Mouse (Mus musculus) spleen, embryonic (tissue): Measurements from ENCODE around the gene Prc1.

Source experiments
- CTCF ChIA-PET: fragments of 350-600 bp; sonication (Branson Sonifier 250); formaldehyde crosslinking; loops from one replicate; lab custom pipeline; 2022; lab: Charles Lee

Prc1 gene

DNA sequence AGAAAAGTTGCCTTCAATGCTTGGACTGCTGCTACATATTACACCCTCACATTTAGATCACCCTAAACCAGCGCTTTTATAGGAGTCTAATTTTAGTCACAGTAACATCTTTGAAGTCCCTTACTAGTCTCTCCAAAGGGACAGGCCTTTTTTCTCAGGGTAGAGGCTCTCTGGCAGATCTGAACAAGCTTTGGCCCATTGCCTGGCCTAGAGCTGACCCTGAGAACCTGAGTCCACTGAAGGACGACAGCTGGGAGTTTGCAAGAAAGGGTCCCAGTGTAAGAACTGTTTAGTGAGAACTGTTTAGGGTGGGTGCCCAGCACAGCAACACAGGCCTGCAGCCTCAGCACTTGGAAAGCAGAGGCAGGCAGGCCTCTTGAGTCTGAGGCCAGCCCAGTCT, 71.5 kb downstream of the Prc1 start:
- CTCF ChIA-PET = no interaction called here
